Mouse (Mus musculus) heart, postnatal 0 days (tissue): ENCODE data around the gene C8b. TPM values are rescaled to one million over a fixed set of nuclear protein-coding genes. Genes with fewer than 3 reads are reported as not detected.

Source experiments
- ATAC-seq: fragments of 200-750 bp; cut with Nextera tagmentation; 2 replicates; pipeline ENCODE4 v1.8.0; 2017; ENCODE audit warnings: low read depth, moderate number of reproducible peaks, moderate library complexity; ENCODE audit not compliant: insufficient read depth
- DNase-seq: peaks from one replicate; pipeline ENCODE4 v3.0.0-alpha.2; 2016; ENCODE audit warnings: low spot score
- H3K27ac ChIP-seq: fragments of 300-500 bp; sonication (generic); 2 replicates; pipeline ENCODE4 v1.5.1; 2014; ENCODE audit warnings: low read depth, mild to moderate bottlenecking
- H3K27me3 ChIP-seq: fragments of 300-500 bp; sonication (generic); 2 replicates; pipeline ENCODE4 v1.6.1; 2014; ENCODE audit warnings: low read length, mixed read lengths; ENCODE audit not compliant: control insufficient read depth, insufficient read depth
- H3K36me3 ChIP-seq: fragments of 300-500 bp; sonication (generic); replicated peaks from 2 replicates; pipeline ENCODE4 v1.6.1; 2014; ENCODE audit warnings: low read length, mixed read lengths; ENCODE audit not compliant: control insufficient read depth, insufficient read depth
- H3K4me1 ChIP-seq: fragments of 300-500 bp; sonication (generic); 2 replicates; pipeline ENCODE4 v1.6.1; 2014; ENCODE audit warnings: antibody characterized with exemption; ENCODE audit not compliant: control insufficient read depth, insufficient read depth
- H3K4me2 ChIP-seq: fragments of 300-500 bp; sonication (generic); 2 replicates; pipeline ENCODE4 v1.6.1; 2014; ENCODE audit warnings: low read depth, mild to moderate bottlenecking, low read length, moderate library complexity
- H3K4me3 ChIP-seq: fragments of 300-500 bp; sonication (generic); 2 replicates; pipeline ENCODE4 v1.5.1; 2014; ENCODE audit warnings: low read depth, low read length
- H3K9ac ChIP-seq: fragments of 300-500 bp; sonication (generic); replicated peaks from 2 replicates; pipeline ENCODE4 v1.6.1; 2014; ENCODE audit warnings: low read depth, low read length, mixed read lengths
- H3K9me3 ChIP-seq: fragments of 300-500 bp; sonication (generic); replicated peaks from 2 replicates; pipeline ENCODE4 v1.6.1; 2016; ENCODE audit warnings: low read length; ENCODE audit not compliant: control insufficient read depth
- CTCF ChIP-seq: IDR thresholded peaks from 2 replicates; pipeline ENCODE4 v1.5.1; 2016; ENCODE audit warnings: antibody characterized with exemption, control low read depth, low read depth
- EP300 ChIP-seq: IDR thresholded peaks from 2 replicates; pipeline ENCODE4 v1.6.1; 2016; ENCODE audit warnings: antibody characterized with exemption, low read depth
- WGBS: fragments of 180-500 bp; shearing (Covaris S2); extraction: QIAGEN DNeasy Blood & Tissue Kit; methylation state at CpG from one replicate; pipeline ENCODE4 v1.1.7; 2014; 5-methylcytosine and 5-hydroxymethylcytosine counted together
- polyA plus RNA-seq: library from polyadenylated mRNA; unstranded; fragments of >200 nt; fragmentation: Nextera tagmentation; extraction: Ambion mirVana; gene quantifications from 2 replicates; pipeline ENCODE4 v1.2.1, GENCODE M21; 2015
- total RNA-seq: library from RNA; depleted of rRNA; stranded (reverse); fragments of >200 nt; gene quantifications from 2 replicates; pipeline ENCODE4 v1.2.3, GENCODE M21; 2014; ENCODE audit warnings: low replicate concordance

The C8b gene
- total and polyA plus RNA-seq, 2 experiments from 2014 or later, result not detected

GRCm38 (mm10) chr4:104823597-104824101 lies 57.5 kb downstream of the C8b start:
- WGBS, result 58% methylated on average over 4 of the region's 4 CpGs
- no peaks in the 10 kb centered on the region for H3K9me3 ChIP-seq
- no peak overlapping the region for H3K4me3 ChIP-seq
- no peak for ATAC-seq
- no peaks in the 10 kb centered on the region for H3K4me1 ChIP-seq
- H3K27me3 ChIP-seq, result no peaks in the 10 kb centered on the region
- no peak overlapping the region for H3K27ac ChIP-seq
- H3K9ac ChIP-seq, result no peak overlapping the region
- no peak for TF ChIP-seq EP300
- TF ChIP-seq CTCF, result no peak
- H3K36me3 ChIP-seq, result no peaks in the 10 kb centered on the region
- no peak for DNase-seq
- H3K4me2 ChIP-seq, result no peak overlapping the region

GRCm38 (mm10) chr4:104824381-104825077 lies 58.4 kb downstream of the C8b start:
- Histone ChIP-seq H3K4me3 (no peak overlapping the region), H3K36me3 (no peaks in the 10 kb centered on the region), H3K9ac (no peak overlapping the region), H3K9me3 (no peaks in the 10 kb centered on the region), H3K27ac (no peak overlapping the region), H3K4me1 (no peaks in the 10 kb centered on the region), H3K4me2 (no peak overlapping the region), H3K27me3 (no peaks in the 10 kb centered on the region)
- 63% methylated on average over 7 of the region's 7 CpGs for WGBS
- DNase-seq, result no peak
- TF ChIP-seq EP300 (no peak), CTCF (no peak)
- ATAC-seq, result no peak

- H3K9me3 ChIP-seq, result no peaks in the 10 kb centered on the region
- no peak for DNase-seq
- H3K9ac ChIP-seq, result no peak overlapping the region
- ATAC-seq, result no peak
- H3K36me3 ChIP-seq, result no peaks in the 10 kb centered on the region
- TF ChIP-seq EP300, result no peak
- TF ChIP-seq CTCF, result no peak
- 48% methylated on average over 5 of the region's 5 CpGs for WGBS
- no peak overlapping the region for H3K4me2 ChIP-seq
- H3K4me3 ChIP-seq, result no peak overlapping the region
- no peak overlapping the region for H3K27ac ChIP-seq
- no peaks in the 10 kb centered on the region for H3K4me1 ChIP-seq
- no peaks in the 10 kb centered on the region for H3K27me3 ChIP-seq
Measured at GRCm38 (mm10) chr4:104828939-104829338, 62.8 kb downstream of the C8b start.

GRCm38 (mm10) chr4:104835096-104835495 lies 69.0 kb downstream of the C8b start:
- TF ChIP-seq CTCF (no peak), EP300 (no peak)

GRCm38 (mm10) chr4:104838342-104838741 lies 72.2 kb downstream of the C8b start:
- Histone ChIP-seq H3K27me3 (no peaks in the 10 kb centered on the region), H3K9me3 (no peaks in the 10 kb centered on the region), H3K9ac (no peak overlapping the region), H3K4me3 (no peak overlapping the region), H3K4me1 (no peaks in the 10 kb centered on the region), H3K27ac (no peak overlapping the region), H3K36me3 (no peaks in the 10 kb centered on the region), H3K4me2 (no peak overlapping the region)
- TF ChIP-seq CTCF (no peak), EP300 (no peak)
- ATAC-seq, result no peak
- 70% methylated on average over 2 of the region's 2 CpGs for WGBS
- no peak for DNase-seq

More at GRCm38 (mm10) chr4:104835096-104835495, 69.0 kb downstream of the C8b start:
- H3K9me3 ChIP-seq, result no peaks in the 10 kb centered on the region
- no peak overlapping the region for H3K27ac ChIP-seq
- H3K4me3 ChIP-seq, result no peak overlapping the region
- H3K4me1 ChIP-seq, result no peaks in the 10 kb centered on the region
- H3K36me3 ChIP-seq, result no peaks in the 10 kb centered on the region
- WGBS, result 51% methylated on average over 5 of the region's 5 CpGs
- no peak for DNase-seq
- H3K4me2 ChIP-seq, result no peak overlapping the region
- ATAC-seq, result no peak
- H3K27me3 ChIP-seq, result no peaks in the 10 kb centered on the region
- no peak overlapping the region for H3K9ac ChIP-seq

GRCm38 (mm10) chr4:104842204-104842603 lies 76.1 kb downstream of the C8b start:
- no peak overlapping the region for H3K4me3 ChIP-seq
- H3K4me2 ChIP-seq, result no peak overlapping the region
- no peak for TF ChIP-seq EP300
- no peak for TF ChIP-seq CTCF
- ATAC-seq (no peak), DNase-seq (no peak)
- H3K27ac ChIP-seq, result no peak overlapping the region
- no peaks in the 10 kb centered on the region for H3K9me3 ChIP-seq
- H3K4me1 ChIP-seq, result no peaks in the 10 kb centered on the region
- H3K9ac ChIP-seq, result no peak overlapping the region
- WGBS, result 81% methylated on average over 5 of the region's 5 CpGs
- H3K27me3 ChIP-seq, result no peaks in the 10 kb centered on the region
- no peaks in the 10 kb centered on the region for H3K36me3 ChIP-seq
